Mouse (Mus musculus) liver, embryonic 15.5 days (tissue): Measurements from ENCODE around the gene Arxes2. TPM values are rescaled to one million over a fixed set of nuclear protein-coding genes. Genes with fewer than 3 reads are reported as not detected.
"Not testable (repeated sequence)": the region's sequence is repeated elsewhere in the genome, so short reads cannot be mapped to it uniquely, and the experiment has no call there.

ENCODE experiments used
- ATAC-seq: fragments of 200-750 bp; cut with Nextera tagmentation; 2 replicates; pipeline ENCODE4 v1.8.0; 2017; ENCODE audit warnings: moderate number of reproducible peaks, mild to moderate bottlenecking, moderate library complexity; ENCODE audit not compliant: insufficient read depth
- H3K27ac ChIP-seq: fragments of 300-500 bp; sonication (generic); replicated peaks from 2 replicates; pipeline ENCODE4 v1.5.1; 2015; ENCODE audit warnings: mild to moderate bottlenecking, inconsistent platforms
- H3K27me3 ChIP-seq: fragments of 300-500 bp; sonication (generic); 2 replicates; pipeline ENCODE4 v1.6.1; 2015; ENCODE audit warnings: mild to moderate bottlenecking, inconsistent platforms
- H3K36me3 ChIP-seq: fragments of 300-500 bp; sonication (generic); replicated peaks from 2 replicates; pipeline ENCODE4 v1.6.1; 2015; ENCODE audit warnings: moderate library complexity, mild to moderate bottlenecking, inconsistent platforms
- H3K4me1 ChIP-seq: fragments of 300-500 bp; sonication (generic); replicated peaks from 2 replicates; pipeline ENCODE4 v1.6.1; 2015; ENCODE audit warnings: inconsistent platforms
- H3K4me2 ChIP-seq: fragments of 300-500 bp; sonication (generic); 2 replicates; pipeline ENCODE4 v1.6.1; 2015; ENCODE audit warnings: moderate library complexity, mild to moderate bottlenecking, inconsistent platforms
- H3K4me3 ChIP-seq: fragments of 300-500 bp; sonication (generic); replicated peaks from 2 replicates; pipeline ENCODE4 v1.5.1; 2015; ENCODE audit warnings: mild to moderate bottlenecking, inconsistent platforms
- H3K9ac ChIP-seq: fragments of 300-500 bp; sonication (generic); 2 replicates; pipeline ENCODE4 v1.6.1; 2015; ENCODE audit warnings: moderate library complexity, mild to moderate bottlenecking, inconsistent platforms
- H3K9me3 ChIP-seq: fragments of 300-500 bp; sonication (generic); replicated peaks from 2 replicates; pipeline ENCODE4 v1.6.1; 2016; ENCODE audit warnings: inconsistent platforms
- WGBS: fragments of 180-500 bp; shearing (Covaris S2); methylation state at CpG from one replicate; pipeline ENCODE4 v1.1.7; 2015; ENCODE audit warnings: mixed read lengths; ENCODE audit not compliant: insufficient replicate concordance; 5-methylcytosine and 5-hydroxymethylcytosine counted together
- polyA plus RNA-seq: library from polyadenylated mRNA; unstranded; fragments of >200 nt; fragmentation: Nextera tagmentation; extraction: Ambion mirVana; gene quantifications from 2 replicates; pipeline ENCODE4 v1.2.1, GENCODE M21; 2015

Gene Arxes2
- 14.4 and 18.1 TPM in 2 replicates for polyA plus RNA-seq

DNA sequence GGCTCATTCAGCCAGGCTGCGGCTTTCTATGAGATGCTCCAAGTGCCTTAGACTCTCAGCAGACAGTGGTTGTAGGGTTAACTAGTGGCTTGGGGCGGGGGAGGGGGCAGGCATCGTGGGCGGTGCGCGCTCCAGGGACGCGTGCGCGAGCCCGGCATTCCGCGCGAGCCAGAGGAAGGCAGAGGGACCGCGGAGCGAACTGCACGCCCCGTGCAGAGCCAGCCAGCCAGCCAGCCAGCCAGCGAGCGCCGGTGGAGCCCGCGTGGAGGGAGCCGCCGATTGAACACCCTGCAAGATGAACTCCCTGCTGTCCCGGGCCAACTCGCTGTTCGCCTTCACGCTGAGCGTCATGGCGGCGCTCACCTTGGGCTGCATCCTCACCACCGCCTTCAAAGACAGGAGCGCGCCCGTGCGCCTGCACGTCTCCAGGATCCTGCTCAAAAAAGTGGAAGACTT, at the start of gene Arxes2:
TSS of gene Arxes2 (plus strand) at position 161 of the 456 bp plus-strand sequence.
- H3K9me3 ChIP-seq, H3K27me3 ChIP-seq, H3K36me3 ChIP-seq, H3K4me1 ChIP-seq, H3K4me3 ChIP-seq, H3K9ac ChIP-seq, H3K27ac ChIP-seq: not testable (repeated sequence)
- ATAC-seq, result peak; percentile 66
- WGBS, result 9% methylated on average over 10 of the region's 39 CpGs
- peak within 1 kb of the TSS; percentile 27 for H3K4me2 ChIP-seq

GRCm38 (mm10) chrX:135948699-135949437, 44.8 kb upstream of the Arxes2 start:
- no peak for ATAC-seq
- Histone ChIP-seq H3K4me3 (no peak overlapping the region), H3K27ac (no peak overlapping the region)

DNA sequence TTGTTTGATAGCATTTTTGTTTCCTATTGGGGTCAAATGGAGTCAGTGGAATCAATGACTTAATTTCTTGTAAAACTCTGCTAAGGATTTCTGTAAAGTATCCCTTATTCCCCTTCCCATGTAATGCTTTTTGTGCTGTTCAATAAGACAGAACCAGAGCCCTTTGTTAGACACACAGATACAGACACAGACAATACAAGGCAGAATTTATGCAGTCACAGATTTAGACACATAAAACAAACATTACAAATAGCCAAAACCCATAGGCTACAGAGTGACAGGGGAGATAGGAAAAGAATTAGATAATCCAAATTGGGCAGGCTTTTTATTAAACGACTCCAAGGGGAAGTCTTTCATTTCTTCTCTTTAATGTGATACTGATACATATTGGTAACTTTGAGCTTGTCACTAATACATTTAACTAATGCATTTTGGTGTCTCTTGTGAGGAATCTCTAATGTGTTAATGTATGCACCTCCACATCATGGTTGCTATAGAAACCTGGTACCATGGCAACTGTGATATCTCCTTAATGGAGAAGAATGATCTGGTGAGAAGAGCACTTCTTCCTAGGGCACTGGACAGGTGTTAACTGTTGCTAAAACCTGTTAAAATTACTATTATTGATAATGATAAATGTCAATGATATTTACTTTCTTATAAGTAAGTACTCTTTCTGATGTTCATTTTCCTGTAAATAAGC, 36.5 kb upstream of the Arxes2 start:
- no peak overlapping the region for H3K4me3 ChIP-seq
- no peak overlapping the region for H3K4me2 ChIP-seq
- H3K9ac ChIP-seq, result no peak overlapping the region
- 68% methylated on average over 1 of the region's 1 CpGs for WGBS
- ATAC-seq, result no peak
- H3K27me3 ChIP-seq, result no peaks in the 10 kb centered on the region
- H3K36me3 ChIP-seq, result no peaks in the 10 kb centered on the region
- H3K27ac ChIP-seq, result no peak overlapping the region
- H3K4me1 ChIP-seq, result no peaks in the 10 kb centered on the region
- no peaks in the 10 kb centered on the region for H3K9me3 ChIP-seq

More at GRCm38 (mm10) chrX:135948699-135949437, 44.8 kb upstream of the Arxes2 start:
- Histone ChIP-seq H3K9me3 (no peaks in the 10 kb centered on the region), H3K4me1 (no peaks in the 10 kb centered on the region), H3K9ac (no peak overlapping the region), H3K27me3 (no peaks in the 10 kb centered on the region), H3K4me2 (no peak overlapping the region), H3K36me3 (no peaks in the 10 kb centered on the region)
- 64% methylated on average over 1 of the region's 1 CpGs for WGBS

GRCm38 (mm10) chrX:135957691-135958081, 35.9 kb upstream of the Arxes2 start:
- no peak for ATAC-seq
- WGBS, result 59% methylated on average over 2 of the region's 2 CpGs

DNA sequence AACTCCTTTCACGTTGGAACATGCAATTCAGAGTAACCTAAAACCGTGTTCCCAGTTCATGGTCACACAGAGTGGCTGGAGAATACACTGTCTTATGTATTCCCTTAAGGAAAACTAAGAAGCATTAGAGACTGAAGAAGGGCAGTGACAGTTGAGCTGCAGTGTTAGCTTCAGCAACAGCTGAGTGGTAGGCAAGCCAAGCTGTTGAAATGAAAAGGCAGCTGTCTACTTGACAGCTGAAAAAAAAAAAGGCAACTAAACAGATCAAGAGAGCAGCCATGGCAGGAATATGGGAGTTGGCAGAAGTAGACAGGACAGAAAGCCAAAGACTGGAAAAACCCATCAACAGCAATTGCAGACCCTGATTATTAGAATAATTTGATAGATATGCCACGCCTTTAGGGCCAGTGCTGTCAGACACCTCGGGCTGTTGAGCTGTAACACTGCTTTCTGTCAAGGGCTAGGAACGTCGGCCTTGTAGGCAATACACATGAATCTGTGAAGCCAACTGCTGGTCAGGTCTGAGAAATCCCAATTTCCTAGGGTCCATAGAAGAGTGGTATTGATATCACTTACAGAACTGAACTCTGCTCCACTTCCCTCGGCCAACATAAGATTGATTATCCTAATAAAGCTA, 34.9 kb upstream of the Arxes2 start:
- no peaks in the 10 kb centered on the region for H3K4me1 ChIP-seq
- no peaks in the 10 kb centered on the region for H3K36me3 ChIP-seq
- no peaks in the 10 kb centered on the region for H3K27me3 ChIP-seq
- ATAC-seq, result no peak
- H3K4me3 ChIP-seq, result no peak overlapping the region
- WGBS, result 62% methylated on average over 7 of the region's 7 CpGs
- no peak overlapping the region for H3K9ac ChIP-seq
- H3K9me3 ChIP-seq, result no peaks in the 10 kb centered on the region
- no peak overlapping the region for H3K27ac ChIP-seq
- H3K4me2 ChIP-seq, result no peak overlapping the region

More at GRCm38 (mm10) chrX:135957691-135958081, 35.9 kb upstream of the Arxes2 start:
- no peak overlapping the region for H3K4me3 ChIP-seq
- H3K27ac ChIP-seq, result no peak overlapping the region
- H3K36me3 ChIP-seq, result no peaks in the 10 kb centered on the region
- no peak overlapping the region for H3K4me2 ChIP-seq
- no peaks in the 10 kb centered on the region for H3K9me3 ChIP-seq
- no peaks in the 10 kb centered on the region for H3K27me3 ChIP-seq
- no peaks in the 10 kb centered on the region for H3K4me1 ChIP-seq
- H3K9ac ChIP-seq, result no peak overlapping the region

DNA sequence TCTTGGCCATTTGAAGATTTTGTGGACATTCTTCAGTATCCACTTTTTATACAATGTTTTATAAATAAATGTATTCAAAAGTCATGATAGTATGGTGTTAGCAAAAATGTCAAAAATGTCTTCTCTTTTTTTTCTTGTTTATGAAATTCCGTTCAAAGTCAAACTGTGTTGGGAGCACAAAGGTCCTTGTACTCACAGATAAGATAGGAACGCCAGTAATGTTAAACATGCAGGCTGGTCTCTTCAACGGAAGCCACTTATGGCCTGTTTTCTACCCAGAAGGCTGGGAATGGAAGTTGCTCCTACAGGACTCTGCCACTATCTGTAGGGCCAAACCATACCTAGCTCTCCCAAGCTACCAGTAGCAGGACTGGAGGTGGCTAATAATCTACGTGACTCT, 34.1 kb upstream of the Arxes2 start:
- WGBS, result 52% methylated on average over 4 of the region's 4 CpGs
- H3K9ac ChIP-seq, result no peak overlapping the region
- no peak overlapping the region for H3K4me3 ChIP-seq
- no peaks in the 10 kb centered on the region for H3K27me3 ChIP-seq
- no peaks in the 10 kb centered on the region for H3K36me3 ChIP-seq
- H3K27ac ChIP-seq, result no peak overlapping the region
- no peak for ATAC-seq
- H3K9me3 ChIP-seq, result no peaks in the 10 kb centered on the region
- H3K4me1 ChIP-seq, result no peaks in the 10 kb centered on the region
- H3K4me2 ChIP-seq, result no peak overlapping the region

- Histone ChIP-seq H3K9ac (no peak overlapping the region), H3K9me3 (no peaks in the 10 kb centered on the region), H3K36me3 (no peaks in the 10 kb centered on the region), H3K27me3 (no peaks in the 10 kb centered on the region), H3K4me3 (no peak overlapping the region), H3K27ac (no peak overlapping the region), H3K4me2 (no peak overlapping the region), H3K4me1 (no peaks in the 10 kb centered on the region)
- ATAC-seq, result no peak
- 66% methylated on average over 2 of the region's 2 CpGs for WGBS
Observed at GRCm38 (mm10) chrX:135962342-135962741, 31.3 kb upstream of the Arxes2 start.

- no peaks in the 10 kb centered on the region for H3K9me3 ChIP-seq
- H3K36me3 ChIP-seq, result no peaks in the 10 kb centered on the region
- no peak overlapping the region for H3K9ac ChIP-seq
- no peak for ATAC-seq
- no peak overlapping the region for H3K4me2 ChIP-seq
- no peak overlapping the region for H3K27ac ChIP-seq
- H3K4me1 ChIP-seq, result no peaks in the 10 kb centered on the region
- no peaks in the 10 kb centered on the region for H3K27me3 ChIP-seq
- 53% methylated on average over 6 of the region's 6 CpGs for WGBS
- no peak overlapping the region for H3K4me3 ChIP-seq
Observed at GRCm38 (mm10) chrX:135963130-135963529, 30.5 kb upstream of the Arxes2 start.

DNA sequence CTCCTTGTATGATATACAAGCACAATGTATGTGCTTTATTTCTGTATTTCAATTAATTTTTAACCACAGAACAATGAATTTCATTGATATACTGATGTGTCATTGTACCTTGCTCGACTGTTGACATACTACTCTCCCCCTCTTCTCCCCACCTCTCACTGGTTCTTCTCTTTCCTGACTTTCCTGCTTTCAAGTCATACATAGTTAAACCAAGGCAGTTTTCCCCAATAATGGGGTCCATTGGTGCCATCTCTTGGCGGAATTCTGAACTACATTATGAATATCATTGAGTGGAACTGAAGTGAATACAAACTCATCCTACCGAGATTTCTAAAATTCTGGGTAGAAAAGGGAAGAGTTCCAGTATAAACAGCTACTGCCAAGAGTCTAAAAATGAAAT, 30.0 kb upstream of the Arxes2 start:
- no peaks in the 10 kb centered on the region for H3K36me3 ChIP-seq
- no peak overlapping the region for H3K4me2 ChIP-seq
- H3K27me3 ChIP-seq, result no peaks in the 10 kb centered on the region
- no peak overlapping the region for H3K4me3 ChIP-seq
- no peak overlapping the region for H3K9ac ChIP-seq
- H3K9me3 ChIP-seq, result no peaks in the 10 kb centered on the region
- H3K4me1 ChIP-seq, result no peaks in the 10 kb centered on the region
- WGBS, result 20% methylated on average over 3 of the region's 3 CpGs
- no peak for ATAC-seq
- H3K27ac ChIP-seq, result no peak overlapping the region

DNA sequence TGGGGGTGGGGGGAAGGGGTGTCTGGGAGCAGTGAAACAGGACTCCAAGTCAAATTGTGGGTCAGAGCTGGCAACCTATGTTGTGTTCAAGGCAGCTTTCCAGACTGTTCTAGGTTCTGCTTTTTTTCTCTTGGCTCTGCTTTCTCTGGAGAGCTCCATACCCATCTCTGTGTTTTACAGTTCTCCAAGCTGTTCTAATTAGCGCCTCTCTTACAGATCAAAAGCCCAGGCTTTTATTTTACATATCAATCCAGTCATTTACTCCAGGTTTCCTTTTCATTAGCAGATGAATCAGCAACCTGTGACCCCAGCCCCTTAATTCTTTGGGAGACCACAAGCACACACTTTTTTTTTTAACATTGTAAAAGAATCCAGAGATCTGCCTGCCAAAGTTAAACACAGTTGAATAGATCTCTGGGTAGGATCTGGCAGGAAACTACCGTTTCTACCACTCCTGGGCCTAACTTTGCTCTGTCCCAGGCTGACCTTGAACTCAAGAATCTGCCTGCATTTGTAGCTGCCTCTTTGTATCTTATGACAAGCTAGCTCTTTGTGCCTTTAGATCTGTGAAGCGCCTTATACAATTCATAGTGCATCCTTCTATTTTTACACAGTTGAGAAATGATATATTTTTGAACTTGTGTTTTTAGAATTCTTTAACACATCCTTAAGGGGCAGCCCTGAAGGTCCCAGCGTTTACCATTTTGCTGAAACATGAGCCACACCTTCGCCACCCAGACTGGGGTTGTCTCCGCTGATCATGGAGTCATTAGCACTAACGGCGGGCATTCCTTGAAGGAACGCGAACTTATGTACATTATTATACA, 19.8 kb upstream of the Arxes2 start:
- ATAC-seq, result no peak
- 66% methylated on average over 10 of the region's 10 CpGs for WGBS
- Histone ChIP-seq H3K4me3 (no peak overlapping the region), H3K4me2 (no peak overlapping the region), H3K27ac (no peak overlapping the region), H3K9me3 (no peaks in the 10 kb centered on the region), H3K27me3 (no peaks in the 10 kb centered on the region), H3K36me3 (no peaks in the 10 kb centered on the region), H3K4me1 (no peaks in the 10 kb centered on the region), H3K9ac (no peak overlapping the region)
